Mouse (Mus musculus) ES-E14 (cell line): ENCODE measurements at regions not wholly inside any gene's neighbourhood (a gene's known extent, or its start where the extent isn't known, plus 50 kb on each side); places are given as distances from the start of the nearest gene placed in this dataset.

Source experiments
- HCFC1 ChIP-seq: IDR thresholded peaks from 2 replicates; pipeline ENCODE4 v1.6.1; 2012; ENCODE audit warnings: low read length, inconsistent platforms, borderline replicate concordance; ENCODE audit not compliant: insufficient read depth
- MAFK ChIP-seq: IDR thresholded peaks from 2 replicates; pipeline ENCODE4 v1.6.1; 2014; ENCODE audit warnings: mild to moderate bottlenecking, low read depth, low read length, inconsistent platforms; ENCODE audit not compliant: insufficient read depth
- ZC3H11A ChIP-seq: IDR thresholded peaks from 2 replicates; pipeline ENCODE4 v1.6.1; 2012; ENCODE audit warnings: low read depth, mild to moderate bottlenecking, inconsistent platforms, low read length, borderline replicate concordance
- ZNF384 ChIP-seq: IDR thresholded peaks from 2 replicates; pipeline ENCODE4 v1.6.1; 2012; ENCODE audit warnings: low read depth, low read length, inconsistent platforms

DNA sequence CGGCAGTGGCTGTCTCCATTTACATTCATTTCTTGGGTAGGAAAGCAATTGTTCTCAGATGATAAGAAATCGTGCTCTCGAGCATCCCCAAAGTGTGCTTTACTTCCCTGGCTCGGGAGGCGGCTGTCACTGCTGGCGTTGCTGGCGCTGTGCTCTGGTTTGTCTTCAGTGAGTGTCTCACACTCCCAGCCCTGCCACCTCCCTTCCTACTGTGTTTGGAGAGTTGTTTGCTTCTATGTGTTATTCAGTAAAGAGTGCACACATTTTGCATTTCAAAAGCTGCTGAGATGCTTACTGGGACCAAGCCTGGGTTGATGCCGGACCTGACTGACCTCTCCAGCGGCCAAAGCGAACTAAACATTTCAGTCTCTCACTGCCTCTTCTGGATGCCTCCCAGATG, 129.3 kb upstream of the Npvf start:
- TF ChIP-seq ZC3H11A (no peak), HCFC1 (no peak), MAFK (no peak), ZNF384 (no peak)
